Mouse (Mus musculus): ENCODE results near the gene Mrnip.
"Not testable (repeated sequence)": the region's sequence is repeated elsewhere in the genome, so short reads cannot be mapped to it uniquely, and the experiment has no call there.

Gene Mrnip

DNA sequence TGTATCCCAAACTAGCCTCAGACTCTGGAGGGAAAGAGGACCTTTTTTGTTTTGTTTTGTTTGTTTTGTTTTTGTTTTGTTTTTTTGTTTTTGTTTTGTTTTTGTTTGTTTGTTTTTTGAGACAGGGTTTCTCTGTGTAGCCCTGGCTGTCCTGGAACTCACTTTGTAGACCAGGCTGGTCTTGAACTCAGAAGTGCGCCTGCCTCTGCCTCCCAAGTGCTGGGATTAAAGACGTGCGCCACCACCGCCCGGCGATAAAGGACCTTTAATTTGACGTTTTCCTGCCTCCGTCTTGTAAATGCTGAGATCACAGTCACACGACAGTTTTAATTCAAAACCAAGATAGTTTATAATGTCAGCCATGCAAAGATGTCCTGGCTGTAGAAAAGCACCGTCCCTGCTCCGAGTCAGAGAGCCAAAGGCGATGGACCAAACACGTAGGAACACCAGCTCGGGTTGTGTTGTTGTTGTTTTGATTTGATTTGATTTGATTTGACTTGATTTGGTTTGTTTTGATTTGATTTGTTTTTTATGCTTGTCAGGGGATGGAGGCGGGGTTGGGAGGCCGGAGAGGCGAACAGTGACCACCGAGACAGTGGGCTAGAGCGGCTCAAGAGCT, at the start of gene Mrnip:
Gene Mrnip, plus strand, starts transcription at position 334 of the 619 bp plus-strand sequence.
- in situ Hi-C loops (cut with MboI, MseI), result not testable (repeated sequence)

DNA sequence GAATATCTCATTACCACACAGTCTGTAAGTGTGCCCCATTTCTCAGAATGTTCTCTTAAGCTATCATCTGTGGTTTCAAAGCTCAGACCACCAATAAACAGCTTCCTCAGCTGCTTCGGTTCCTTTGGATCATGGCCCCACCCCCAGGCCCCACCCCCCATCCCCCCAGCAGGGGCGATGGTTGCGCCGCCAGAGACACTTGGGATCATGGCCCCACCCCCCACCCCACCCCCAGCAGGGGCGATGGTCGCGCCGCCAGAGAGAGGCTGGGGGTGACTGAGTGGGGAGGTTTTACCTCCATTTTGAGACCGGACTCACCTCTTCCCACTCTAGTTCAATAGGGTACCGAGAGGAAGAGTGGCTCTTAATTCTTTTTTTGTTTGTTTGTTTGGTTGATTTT, 46.5 kb upstream of the Mrnip start:
- in situ Hi-C loops (cut with MboI, MseI), result no loop called here

DNA sequence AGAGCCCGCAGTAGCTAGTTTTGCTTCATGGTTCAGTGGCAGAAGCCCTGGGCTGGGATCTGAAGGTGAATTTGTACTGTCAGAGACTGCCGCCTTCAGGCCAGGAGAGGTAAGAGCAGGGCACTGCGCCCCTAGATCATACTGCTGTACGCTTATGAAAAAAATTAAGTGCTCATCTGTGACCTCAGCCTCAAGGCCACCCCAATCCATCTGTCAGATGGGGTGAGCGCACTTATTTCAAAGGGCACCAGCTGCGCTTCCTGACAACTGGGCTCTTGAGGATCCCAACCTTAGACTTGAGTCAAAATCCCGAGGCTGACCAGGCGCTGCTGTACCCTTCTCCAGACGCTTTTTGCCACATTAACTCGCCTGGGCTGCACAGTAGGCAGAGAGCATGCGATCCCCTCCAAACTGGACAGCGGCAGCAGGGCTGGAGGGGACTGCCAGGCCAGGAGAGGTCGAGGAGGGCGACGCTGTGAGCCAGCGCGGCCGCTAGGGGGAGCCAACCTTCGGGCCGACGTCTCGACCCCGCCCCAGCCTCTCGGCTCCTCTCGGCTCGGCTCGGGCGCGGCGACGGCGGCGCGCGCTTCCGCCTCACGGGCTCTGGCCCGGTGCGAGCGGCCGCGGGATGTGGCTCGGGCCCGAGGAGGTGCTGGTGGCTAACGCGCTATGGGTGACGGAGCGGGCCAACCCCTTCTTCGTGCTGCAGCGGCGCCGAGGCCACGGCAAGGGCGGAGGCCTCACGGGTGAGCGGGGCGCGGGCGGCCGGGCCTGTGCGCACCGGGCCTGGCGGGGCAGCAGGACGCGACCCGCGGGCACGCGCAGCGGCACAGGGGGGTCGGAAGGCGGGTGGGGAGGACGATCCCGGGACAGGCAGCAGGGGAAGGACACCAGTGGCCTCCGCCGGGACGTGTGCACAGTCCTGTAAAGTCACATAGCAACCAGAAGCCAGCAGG, 43.2 kb upstream of the Mrnip start, which contains the start of gene Tbc1d9b:
Gene Tbc1d9b, plus strand, starts transcription at position 586 of the 956 bp plus-strand sequence.
- in situ Hi-C loops (cut with MboI, MseI), result no loop called here

DNA sequence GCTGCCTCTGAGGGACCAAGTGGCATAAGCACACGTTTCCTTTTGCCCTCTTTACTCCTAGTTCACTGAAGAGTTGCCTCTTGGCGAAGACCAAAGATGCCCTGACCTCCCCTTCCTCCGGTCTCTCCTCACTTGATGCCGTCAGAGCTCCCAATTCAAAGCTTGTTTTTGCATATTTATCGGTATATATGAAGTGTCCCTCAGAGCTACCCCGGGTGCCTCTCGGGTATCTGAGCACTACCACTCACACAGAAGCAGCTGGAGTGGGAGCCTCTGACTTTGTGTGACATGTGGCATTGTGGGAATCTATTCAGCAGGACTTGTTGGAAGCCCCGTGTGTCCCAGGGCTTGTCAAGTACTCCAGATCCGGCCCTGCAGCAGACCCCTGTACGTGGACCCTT, 42.4 kb upstream of the Mrnip start:
- in situ Hi-C loops (cut with MboI, MseI), result no loop called here

DNA sequence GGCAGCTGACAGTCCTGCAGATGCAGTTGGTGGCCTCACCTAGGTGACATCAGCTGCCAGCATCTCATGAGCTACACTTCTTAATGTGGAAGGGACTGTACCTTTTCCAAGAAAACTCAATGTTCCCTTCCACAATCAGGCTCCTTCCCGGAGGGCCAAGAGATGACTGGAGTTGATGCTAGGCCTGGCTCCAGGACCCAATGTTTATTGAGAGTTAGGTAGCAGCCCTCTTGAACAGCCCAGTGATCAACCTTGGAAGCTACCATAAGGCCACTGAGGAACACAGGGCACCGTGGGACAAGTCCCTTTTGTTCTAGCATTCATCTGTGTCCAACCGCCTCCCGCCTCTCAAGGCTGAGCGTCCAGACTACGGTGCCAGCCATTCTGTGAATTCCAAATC, 42.0 kb upstream of the Mrnip start:
- in situ Hi-C loops (cut with MboI, MseI), result no loop called here

DNA sequence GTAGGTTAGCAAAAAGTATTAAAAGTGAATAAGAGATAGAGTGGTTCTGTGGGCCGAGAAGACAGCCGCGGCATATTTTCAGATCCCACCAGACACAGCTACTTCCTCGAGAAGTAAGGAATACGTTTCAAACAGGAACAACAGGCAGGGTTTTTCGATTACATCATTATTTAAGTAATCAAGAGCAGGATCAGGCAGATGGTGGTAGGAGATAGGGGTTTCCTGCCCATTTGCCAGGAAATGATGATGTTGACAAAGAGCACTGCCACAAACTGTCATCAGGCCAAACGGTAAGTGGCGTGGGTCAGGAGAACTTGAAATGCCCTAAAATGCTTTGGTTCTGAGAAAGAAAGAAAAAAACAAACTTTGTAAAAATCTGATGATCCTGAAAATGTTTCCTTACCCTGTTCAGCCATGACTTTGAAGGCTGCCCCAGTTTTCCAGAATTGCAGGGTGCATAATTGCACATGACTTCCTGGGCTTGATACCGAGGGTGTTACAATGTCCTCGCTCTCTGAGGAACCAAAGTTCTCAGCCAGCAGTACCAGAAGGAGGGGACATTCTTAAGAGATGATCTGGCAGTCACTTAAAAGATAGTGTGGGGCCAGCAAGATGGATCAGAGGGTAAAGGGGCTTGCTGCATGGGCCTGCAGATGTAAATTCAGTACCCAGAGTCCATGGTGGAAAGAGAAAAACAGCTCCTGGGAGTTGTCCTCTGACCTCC, 39.9 kb upstream of the Mrnip start:
- in situ Hi-C loops (cut with MboI, MseI), result no loop called here

DNA sequence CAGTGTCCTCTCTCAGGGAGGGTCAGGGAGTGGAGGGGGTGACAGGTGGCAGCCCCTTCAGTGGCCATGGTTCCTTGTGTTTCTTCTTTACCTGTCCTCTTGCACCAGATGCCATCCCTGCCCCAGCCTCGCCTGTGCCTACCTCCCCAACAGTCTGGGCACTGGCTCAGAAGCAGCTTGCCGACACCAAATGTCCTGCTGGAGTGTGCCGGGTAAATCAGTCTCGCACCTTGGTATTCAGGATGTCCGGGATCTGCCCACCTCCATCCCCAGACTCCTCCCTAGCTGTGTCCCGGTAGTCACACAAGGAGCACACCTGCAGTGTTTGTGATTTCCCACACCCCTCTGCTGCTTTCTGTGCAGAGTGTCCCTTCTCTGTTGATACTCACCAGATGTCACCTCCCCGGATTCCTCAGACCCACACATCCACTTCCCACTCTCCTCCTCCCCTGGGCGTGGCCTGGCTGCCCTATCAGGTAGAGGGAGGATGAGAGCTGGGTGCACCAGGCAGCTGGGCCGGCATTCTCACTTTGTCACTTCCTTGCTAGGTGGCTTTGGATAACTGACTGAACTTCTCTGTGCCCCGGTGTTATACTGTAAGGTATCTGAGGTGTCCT, 35.9 kb upstream of the Mrnip start:
- in situ Hi-C loops (cut with MboI, MseI), result no loop called here

DNA sequence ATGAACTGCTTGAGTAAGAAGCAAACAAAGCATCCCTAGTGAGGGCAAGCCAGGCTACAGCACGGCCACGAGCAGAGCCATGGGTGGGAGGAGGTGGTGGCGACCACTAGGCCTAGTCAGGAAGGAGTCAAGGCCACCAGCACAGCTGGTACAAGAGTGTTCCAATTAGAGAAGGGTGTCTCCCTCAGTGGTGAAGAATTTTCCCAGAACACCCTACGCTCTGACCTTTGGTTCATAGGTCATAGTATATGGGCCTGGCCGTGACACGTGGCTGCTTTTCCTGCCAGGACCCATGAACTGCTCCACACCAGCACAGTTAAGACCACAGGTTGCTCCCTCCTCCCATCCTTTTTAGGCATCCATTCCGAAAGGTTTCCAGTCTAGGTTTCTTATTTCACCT, 34.7 kb upstream of the Mrnip start:
- in situ Hi-C loops (cut with MboI, MseI), result no loop called here

DNA sequence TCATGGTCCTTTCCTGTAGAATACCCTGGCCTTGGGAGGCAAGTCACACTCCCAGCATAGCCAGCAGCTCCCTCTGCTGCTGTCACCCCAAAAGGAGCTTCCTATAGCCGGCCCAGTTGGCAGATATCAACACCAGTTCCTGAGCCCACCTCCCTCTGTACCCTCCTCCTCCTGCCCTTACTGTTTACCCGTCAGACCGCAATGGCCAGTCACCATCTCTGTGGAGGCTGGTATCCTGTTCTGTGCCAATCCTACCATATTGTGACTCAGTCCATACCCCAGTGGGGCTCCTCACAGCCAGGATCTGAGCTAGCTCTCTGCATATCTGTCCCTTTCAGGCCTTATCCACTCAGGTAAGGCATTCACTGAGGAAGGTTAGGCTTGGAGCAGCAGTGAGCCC, 28.7 kb upstream of the Mrnip start:
- in situ Hi-C loops (cut with MboI, MseI), result no loop called here

DNA sequence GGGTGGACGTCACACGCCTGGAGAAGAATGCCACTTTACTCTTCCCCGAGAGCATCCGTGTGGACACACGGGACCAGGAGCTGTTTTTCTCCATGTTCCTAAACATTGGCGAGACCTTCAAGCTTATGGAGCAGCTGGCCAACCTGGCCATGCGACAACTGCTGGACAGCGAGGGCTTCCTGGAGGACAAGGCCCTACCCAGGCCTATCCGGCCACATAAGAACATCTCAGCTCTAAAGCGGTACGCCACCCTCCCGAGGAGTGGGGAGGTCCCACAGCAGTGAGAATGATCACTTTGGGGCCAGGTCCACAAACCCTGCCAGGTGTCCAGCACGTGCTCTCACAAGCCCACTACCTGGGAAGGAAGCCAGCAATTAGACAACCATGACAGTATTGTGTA, 28.1 kb upstream of the Mrnip start:
- in situ Hi-C loops (cut with MboI, MseI), result no loop called here

DNA sequence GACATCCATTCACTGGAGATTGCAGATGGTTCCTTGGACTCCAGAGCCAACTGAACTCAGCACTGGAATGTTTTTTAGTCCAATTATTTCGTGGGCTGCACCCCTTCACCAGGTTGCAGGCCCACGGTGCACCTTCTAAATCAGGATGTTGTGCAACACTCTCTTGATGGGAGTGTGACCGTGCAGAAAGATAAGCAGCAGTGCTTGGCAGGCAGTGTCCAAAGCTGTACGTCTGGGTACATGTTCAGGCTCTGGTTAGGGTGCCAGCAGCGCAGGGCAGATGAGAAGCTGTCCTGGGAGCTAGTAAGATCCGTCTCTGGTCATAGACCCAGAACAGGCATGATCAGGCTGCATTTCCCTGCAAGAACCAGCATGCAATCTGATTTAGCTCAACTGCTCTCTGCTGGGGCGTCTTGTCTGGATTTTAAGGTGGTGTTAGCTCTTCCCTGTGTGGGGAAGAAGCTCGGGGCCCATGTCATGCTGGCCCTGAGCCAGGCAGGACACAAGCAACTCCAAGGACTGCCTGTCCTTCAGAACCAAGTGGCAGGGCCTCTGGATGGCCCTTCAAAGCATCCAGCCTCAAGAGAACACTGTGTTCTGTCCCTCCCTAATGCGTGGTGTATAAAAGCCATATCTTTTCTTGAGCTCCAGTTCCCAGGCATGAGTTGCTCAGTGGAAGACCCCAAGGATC, 26.8 kb upstream of the Mrnip start:
- in situ Hi-C loops (cut with MboI, MseI), result no loop called here

DNA sequence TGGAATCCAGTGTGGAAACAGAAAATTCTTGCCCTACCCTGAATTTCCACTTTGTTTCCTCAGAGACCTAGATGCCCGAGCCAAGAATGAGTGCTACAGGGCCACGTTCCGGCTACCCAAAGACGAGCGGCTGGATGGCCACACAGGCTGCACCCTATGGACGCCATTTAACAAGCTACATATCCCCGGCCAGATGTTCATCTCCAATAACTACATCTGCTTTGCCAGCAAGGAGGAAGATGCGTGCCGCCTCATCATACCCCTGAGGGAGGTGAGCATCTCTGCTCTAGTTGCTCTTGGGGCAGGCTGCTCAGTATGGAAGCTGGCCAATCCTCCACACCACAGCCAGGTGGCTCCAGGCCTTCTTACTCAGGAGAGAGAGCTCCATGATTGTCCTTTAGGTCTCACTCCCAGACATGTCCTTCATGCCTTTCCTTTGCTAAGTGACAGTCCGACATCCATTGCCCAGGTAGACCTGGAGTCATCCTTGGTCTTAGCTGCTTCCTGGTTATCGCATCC, 26.2 kb upstream of the Mrnip start:
- in situ Hi-C loops (cut with MboI, MseI), result no loop called here

DNA sequence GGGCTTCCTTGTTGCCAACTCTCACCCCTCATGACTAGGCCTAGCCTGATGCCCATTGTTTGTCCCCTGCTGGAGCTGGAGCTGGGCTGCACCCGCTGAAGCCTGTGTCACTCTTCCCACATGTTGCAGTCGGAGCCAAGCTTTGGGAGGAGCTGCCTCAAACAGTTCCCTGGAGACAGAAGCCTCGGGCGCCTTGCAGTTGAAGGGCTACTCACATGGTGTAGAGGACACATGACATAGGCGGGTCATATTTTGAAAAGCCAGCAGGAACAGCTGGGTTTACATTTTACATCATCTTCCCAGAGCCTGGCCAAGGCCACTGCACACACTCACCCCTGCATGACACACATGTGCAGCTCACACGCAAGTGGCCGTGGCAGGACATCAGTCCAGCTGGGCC, 25.0 kb upstream of the Mrnip start:
- in situ Hi-C loops (cut with MboI, MseI), result no loop called here

DNA sequence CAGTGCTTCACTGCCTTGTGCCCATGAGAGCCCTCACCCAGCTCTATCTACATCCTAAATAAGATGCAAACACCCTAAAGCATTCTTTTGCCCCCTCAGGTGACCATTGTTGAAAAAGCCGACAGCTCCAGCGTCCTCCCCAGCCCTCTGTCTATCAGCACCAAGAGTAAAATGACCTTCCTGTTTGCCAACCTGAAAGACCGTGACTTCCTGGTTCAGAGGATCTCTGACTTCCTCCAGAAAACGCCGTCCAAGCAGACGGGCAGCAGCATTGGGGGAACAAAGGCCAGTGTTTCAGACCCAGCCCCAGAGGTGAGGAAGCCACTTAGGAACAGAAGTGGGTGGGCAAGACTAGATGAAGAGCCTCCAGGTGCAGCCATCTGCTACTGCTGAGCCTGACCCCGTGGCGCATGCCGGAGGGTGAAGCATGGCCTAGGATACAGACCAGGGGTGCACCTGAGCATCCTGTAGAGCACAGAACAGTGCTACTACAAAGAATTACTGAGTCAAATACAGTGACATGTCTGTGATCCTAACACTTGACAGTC, 24.6 kb upstream of the Mrnip start:
- in situ Hi-C loops (cut with MboI, MseI), result no loop called here

DNA sequence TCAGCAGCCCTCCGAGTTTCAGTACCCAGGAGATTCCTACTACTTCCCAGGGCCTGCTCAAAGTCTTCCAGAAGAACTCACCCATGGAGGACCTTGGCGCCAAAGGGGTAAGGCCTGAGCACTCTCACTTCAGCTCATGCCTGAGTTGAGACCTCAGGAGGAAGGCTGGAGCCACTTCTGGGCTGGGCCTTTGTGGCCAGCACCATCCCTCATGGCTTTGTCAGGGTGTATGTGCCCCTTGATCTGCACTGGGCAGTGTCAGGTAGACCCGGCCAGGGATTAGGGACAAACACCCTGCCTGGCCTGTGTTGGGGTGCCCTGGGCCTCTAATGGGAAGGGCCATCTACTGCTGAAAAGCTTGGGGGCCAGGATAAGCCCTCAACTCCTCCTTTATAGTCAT, 22.9 kb upstream of the Mrnip start:
- in situ Hi-C loops (cut with MboI, MseI), result no loop called here

DNA sequence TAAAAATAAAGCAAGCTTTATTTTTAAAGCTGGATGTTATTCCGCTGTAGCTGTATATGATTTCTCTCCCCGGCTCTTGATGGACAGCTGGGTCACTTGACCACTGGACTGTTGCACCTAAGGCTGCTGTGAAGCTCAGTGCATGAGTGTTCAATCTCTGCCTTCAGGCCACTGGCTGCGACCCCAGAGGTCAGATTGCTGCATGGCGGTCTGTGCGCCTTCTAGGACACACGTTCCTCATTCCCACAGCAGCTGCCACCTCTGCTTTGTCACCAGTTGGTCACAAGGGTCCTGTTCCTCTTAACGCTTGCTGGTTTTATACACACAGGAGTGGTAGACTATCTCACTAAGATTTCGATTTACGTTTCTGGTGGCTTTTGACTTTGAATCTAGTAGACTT, 20.1 kb upstream of the Mrnip start:
- in situ Hi-C loops (cut with MboI, MseI), result no loop called here

DNA sequence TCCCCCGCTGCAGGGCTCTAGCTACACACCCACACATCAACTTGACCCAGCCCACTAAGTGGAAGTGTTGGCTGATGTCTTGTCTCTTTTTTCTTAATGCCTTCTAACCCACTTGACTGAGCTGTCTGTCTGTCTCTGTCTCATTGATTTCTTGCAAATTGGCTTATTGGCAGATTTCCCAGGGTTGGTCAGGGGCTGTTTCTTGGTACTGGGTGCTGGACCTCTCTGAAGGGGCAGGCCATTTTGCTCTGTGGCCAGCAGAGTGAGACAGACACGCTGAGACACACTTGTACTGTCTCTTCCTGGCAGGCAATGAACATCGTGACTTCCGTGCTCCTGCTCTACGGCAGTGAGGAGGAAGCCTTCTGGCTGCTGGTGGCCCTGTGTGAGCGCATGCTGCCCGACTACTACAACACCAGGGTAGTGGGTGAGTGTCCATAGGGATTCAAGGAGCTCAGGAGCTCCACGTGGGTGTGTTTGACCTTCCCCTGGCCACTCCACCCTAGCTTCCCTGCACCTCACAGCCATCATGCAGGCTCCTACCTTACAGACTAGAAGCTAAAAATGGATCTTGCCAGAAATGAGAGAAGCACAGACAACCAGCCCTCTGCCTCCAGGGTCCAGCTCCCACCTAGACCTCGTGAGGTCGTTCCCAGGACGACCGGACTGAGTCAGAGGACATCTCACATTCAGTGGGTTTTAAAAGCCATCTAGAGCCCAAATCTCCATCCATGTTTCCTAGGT, 19.3 kb upstream of the Mrnip start:
- in situ Hi-C loops (cut with MboI, MseI), result no loop called here

DNA sequence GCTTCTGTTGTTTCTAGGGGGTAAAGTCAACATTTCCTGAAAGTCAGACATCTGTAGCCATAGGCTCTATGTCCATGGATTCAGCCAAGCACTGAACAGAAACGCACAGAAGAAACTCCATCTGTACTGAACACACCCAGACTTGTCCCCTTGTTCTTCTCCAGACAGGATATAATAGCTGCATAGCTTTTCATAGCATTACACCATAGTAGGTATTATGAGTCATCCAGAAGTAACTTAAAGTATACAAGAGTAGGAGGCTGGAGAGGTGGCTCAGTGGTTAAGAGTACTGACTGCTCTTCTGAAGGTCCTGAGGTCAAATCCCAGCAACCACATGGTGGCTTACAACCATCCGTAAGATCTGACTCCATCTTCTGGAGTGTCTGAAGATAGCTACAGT, 18.5 kb upstream of the Mrnip start:
- in situ Hi-C loops (cut with MboI, MseI), result no loop called here

DNA sequence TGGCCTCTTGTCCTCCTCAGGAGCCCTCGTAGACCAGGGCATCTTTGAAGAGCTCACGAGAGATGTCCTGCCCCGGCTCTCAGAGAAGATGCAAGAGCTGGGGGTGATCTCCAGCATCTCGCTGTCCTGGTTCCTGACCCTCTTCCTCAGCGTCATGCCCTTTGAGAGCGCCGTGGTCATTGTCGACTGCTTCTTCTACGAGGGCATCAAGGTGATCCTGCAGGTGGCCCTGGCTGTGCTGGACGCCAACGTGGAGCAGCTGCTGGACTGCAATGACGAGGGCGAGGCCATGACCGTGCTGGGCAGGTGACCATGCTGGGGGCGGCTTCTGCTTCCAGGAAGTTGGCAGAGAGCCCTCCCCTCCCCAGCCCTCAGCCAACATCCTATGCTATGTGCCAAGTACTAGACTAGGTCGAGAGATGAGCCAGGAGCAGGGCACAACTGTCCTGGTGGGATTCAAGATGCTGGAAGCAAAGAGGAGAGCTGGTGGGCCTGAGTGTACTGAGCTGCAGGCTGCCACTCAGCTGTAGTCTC, 17.5 kb upstream of the Mrnip start:
- in situ Hi-C loops (cut with MboI, MseI), result no loop called here

DNA sequence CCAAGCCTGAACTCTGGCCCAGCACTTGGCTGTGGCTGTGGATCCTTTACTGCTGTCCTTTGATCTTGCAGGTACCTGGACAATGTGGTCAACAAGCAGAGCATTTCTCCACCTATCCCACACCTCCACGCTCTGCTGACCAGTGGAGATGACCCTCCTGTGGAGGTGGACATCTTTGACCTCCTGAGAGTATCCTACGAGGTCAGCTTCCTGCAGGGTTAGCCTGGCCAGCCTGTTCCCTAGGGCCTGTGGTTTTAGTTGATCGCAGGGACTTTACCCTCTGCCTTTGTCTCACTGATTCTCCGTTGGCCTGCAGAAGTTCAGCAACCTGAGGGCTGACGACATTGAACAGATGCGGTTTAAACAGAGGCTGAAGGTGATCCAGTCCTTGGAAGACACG, 15.9 kb upstream of the Mrnip start:
- in situ Hi-C loops (cut with MboI, MseI), result no loop called here

Data from T-helper 2 cell (primary cell).